Mouse (Mus musculus) testis, adult 2 months (tissue): ENCODE results near the gene Gpr3. TPM values are rescaled to one million over a fixed set of nuclear protein-coding genes. Genes with fewer than 3 reads are reported as not detected.

Experiments
- H3K27ac ChIP-seq: fragments of 200-500 bp; 2 replicates; pipeline ENCODE4 v1.5.1; 2012; ENCODE audit warnings: low read depth, low read length; ENCODE audit not compliant: control insufficient read depth, insufficient read depth
- H3K27me3 ChIP-seq: fragments of 200-500 bp; 2 replicates; pipeline ENCODE4 v1.6.1; 2012; ENCODE audit warnings: mild to moderate bottlenecking, low read length, moderate library complexity; ENCODE audit not compliant: control insufficient read depth, insufficient read depth
- H3K36me3 ChIP-seq: fragments of 200-500 bp; 2 replicates; pipeline ENCODE4 v1.6.1; 2012; ENCODE audit warnings: mild to moderate bottlenecking, low read length; ENCODE audit not compliant: control insufficient read depth, insufficient read depth
- H3K4me1 ChIP-seq: fragments of 200-500 bp; 2 replicates; pipeline ENCODE4 v1.6.1; 2012; ENCODE audit warnings: low read length; ENCODE audit not compliant: control insufficient read depth, insufficient read depth
- H3K4me3 ChIP-seq: fragments of 200-500 bp; 2 replicates; pipeline ENCODE4 v1.5.1; 2012; ENCODE audit warnings: low read depth, mild to moderate bottlenecking, low read length, moderate library complexity, mixed read lengths; ENCODE audit not compliant: control insufficient read depth
- CTCF ChIP-seq: fragments of 200-500 bp; IDR thresholded peaks from 2 replicates; pipeline ENCODE4 v1.5.1; 2012; ENCODE audit warnings: low read depth, mild to moderate bottlenecking, inconsistent platforms, low read length, moderate library complexity; ENCODE audit not compliant: control insufficient read depth, insufficient read depth, insufficient replicate concordance
- POLR2A ChIP-seq: fragments of 200-500 bp; IDR thresholded peaks from 2 replicates; pipeline ENCODE4 v1.6.1; 2012; ENCODE audit warnings: low read depth, mild to moderate bottlenecking, inconsistent platforms, low read length, moderate library complexity; ENCODE audit not compliant: control insufficient read depth
- polyA plus RNA-seq: library from polyadenylated mRNA; depleted of rRNA; stranded (reverse); fragments of >200 nt; gene quantifications from 2 replicates; pipeline ENCODE4 v1.2.3, GENCODE M21; 2012

The Gpr3 gene
- polyA plus RNA-seq, 1 experiment = 7.0 TPM

DNA sequence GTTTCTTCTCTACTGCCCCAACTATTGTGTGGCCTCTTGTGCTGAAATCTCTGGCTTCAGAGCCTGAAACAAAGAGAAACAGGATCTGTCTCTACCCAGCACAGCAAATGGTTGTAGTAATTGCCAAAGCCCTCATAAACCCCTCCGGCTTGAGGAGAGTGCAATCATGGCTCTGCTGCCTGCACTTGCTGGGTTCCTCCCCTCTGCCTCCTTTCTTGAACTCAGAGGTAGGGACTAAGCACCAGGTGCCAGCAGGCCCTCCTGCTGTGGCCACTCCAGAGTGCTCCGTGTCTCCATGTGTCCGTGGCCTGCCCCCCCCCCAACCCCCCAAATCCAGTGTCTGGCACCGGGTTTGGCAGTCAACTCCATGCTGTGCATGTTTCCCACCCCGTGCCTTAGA is 15.0 kb downstream of the Gpr3 start:
- H3K36me3 ChIP-seq = no peaks in the 10 kb centered on the region
- peaks cover 12% of the 10 kb centered on the region for H3K4me1 ChIP-seq
- H3K27me3 ChIP-seq = no peaks in the 10 kb centered on the region
- TF ChIP-seq CTCF (no peak), POLR2A (no peak)
- H3K27ac ChIP-seq = no peak overlapping the region; the same call in 1 of the 2 replicates
- no peak overlapping the region for H3K4me3 ChIP-seq

DNA sequence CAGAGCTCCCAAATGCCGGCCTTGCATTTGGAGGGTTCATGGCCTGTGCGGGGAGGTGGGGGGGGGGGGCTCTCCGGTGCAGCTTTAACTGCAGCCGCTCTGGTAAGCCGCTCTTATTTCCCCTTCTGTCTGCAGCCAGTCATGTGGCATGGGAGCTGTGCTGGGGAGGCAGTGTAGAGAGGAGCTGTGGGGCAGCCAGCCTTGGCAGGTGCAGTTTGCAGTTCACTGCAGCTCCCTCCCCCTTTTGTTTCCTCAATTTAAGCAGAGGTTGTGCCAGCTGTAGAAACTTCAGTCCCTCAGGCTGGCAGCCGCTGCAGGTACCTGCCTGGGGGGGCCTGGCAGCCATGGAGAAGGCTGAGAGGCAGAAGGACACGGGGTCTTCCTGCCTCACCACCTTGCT is 15.5 kb downstream of the Gpr3 start:
- no peaks in the 10 kb centered on the region for H3K36me3 ChIP-seq
- H3K4me1 ChIP-seq = peaks cover 12% of the 10 kb centered on the region
- TF ChIP-seq CTCF (no peak), POLR2A (no peak)
- H3K27ac ChIP-seq = no peak overlapping the region
- H3K27me3 ChIP-seq = no peaks in the 10 kb centered on the region
- H3K4me3 ChIP-seq = no peak overlapping the region

- Histone ChIP-seq H3K36me3 (peaks cover 1% of the 10 kb centered on the region; the same call in 1 of the 2 replicates), H3K4me1 (peaks cover 12% of the 10 kb centered on the region), H3K27ac (no peak overlapping the region), H3K27me3 (no peaks in the 10 kb centered on the region), H3K4me3 (no peak overlapping the region)
- TF ChIP-seq POLR2A (no peak), CTCF (no peak)
These were observed 16.2 kb downstream of the Gpr3 start for GRCm38 (mm10) chr4:133196136-133196535.

DNA sequence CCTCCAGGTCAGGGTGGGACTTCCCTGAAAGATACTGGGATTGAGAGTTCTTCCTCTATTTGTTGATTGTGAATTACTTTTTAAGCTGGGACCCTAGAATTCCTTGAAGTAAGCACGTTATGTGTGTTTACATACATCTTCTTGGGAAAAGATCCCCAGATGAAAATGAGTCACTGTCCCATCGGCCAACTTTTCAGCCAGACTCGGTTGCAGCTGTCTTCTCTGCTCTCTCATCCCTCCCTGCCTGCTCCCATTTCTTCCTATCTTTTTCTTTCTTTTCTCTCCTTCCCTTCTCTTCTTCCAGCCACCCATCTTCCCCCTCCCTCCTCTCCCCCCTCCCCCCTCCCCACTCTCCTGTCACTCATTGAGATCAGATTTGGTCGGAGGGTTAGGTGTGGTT is 17.3 kb downstream of the Gpr3 start:
- Histone ChIP-seq H3K4me1 (peaks cover 4% of the 10 kb centered on the region), H3K36me3 (peaks cover 1% of the 10 kb centered on the region; the same call in 1 of the 2 replicates), H3K27me3 (no peaks in the 10 kb centered on the region), H3K27ac (no peak overlapping the region), H3K4me3 (no peak overlapping the region)
- TF ChIP-seq POLR2A (no peak), CTCF (no peak)

DNA sequence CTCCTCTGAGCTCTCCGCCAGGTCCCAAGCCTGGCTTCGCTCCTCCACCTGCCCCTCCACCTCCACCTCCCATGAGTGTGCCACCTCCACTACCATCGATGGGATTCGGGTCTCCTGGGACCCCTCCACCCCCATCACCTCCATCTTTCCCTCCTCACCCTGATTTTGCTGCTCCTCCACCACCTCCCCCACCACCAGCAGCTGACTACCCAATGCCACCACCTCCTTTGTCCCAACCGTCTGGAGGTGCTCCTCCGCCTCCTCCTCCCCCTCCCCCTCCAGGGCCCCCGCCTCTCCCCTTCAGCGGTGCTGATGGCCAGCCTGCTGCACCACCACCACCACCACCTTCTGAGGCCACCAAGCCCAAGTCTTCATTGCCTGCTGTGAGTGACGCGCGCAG is 17.9 kb downstream of the Gpr3 start:
- H3K4me1 ChIP-seq = peaks cover 3% of the 10 kb centered on the region; the same call in 1 of the 2 replicates
- no peak overlapping the region for H3K4me3 ChIP-seq
- H3K27me3 ChIP-seq = no peaks in the 10 kb centered on the region
- no peak overlapping the region for H3K27ac ChIP-seq
- TF ChIP-seq CTCF (no peak), POLR2A (no peak)
- peaks cover 1% of the 10 kb centered on the region; the same call in 1 of the 2 replicates for H3K36me3 ChIP-seq

DNA sequence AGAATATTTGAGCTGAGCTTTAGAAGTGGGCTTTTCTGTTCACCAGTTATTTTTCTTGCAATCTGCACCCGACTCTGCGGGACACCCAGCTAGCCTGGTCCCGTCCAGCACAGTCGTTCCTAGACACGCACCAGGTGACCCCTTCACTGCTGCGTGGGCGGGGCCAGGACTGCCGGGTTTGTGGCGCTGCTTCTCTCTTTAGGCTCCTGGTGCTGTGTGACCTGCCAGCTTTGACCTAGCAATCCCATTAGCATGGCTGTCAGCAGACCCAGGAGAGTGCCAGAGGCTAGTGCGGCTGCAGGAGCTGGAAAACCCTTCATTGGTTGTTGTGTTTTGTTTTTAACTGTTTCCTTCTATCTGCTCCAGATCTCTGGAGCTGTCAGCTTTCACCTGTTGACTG is 22.9 kb downstream of the Gpr3 start:
- Histone ChIP-seq H3K36me3 (peaks cover 3% of the 10 kb centered on the region), H3K27ac (no peak overlapping the region), H3K4me1 (no peaks in the 10 kb centered on the region), H3K27me3 (no peaks in the 10 kb centered on the region), H3K4me3 (no peak overlapping the region)
- TF ChIP-seq POLR2A (no peak), CTCF (no peak)

- Histone ChIP-seq H3K27ac (no peak overlapping the region), H3K27me3 (no peaks in the 10 kb centered on the region), H3K36me3 (peaks cover 3% of the 10 kb centered on the region), H3K4me1 (no peaks in the 10 kb centered on the region; the same call in 1 of the 2 replicates), H3K4me3 (no peak overlapping the region)
- TF ChIP-seq POLR2A (no peak), CTCF (no peak)
These were observed 25.5 kb downstream of the Gpr3 start for GRCm38 (mm10) chr4:133186856-133187255.

GRCm38 (mm10) chr4:133185893-133186292 is 26.4 kb downstream of the Gpr3 start:
- Histone ChIP-seq H3K27ac (no peak overlapping the region), H3K36me3 (peaks cover 2% of the 10 kb centered on the region)

More at GRCm38 (mm10) chr4:133185893-133186292, 26.4 kb downstream of the Gpr3 start:
- no peaks in the 10 kb centered on the region; the same call in 1 of the 2 replicates for H3K4me1 ChIP-seq
- TF ChIP-seq POLR2A = no peak
- no peak for TF ChIP-seq CTCF
- no peak overlapping the region for H3K4me3 ChIP-seq
- no peaks in the 10 kb centered on the region for H3K27me3 ChIP-seq
